ENCODE assay signal across 11 mouse cellular contexts in the genomic region with DNA sequence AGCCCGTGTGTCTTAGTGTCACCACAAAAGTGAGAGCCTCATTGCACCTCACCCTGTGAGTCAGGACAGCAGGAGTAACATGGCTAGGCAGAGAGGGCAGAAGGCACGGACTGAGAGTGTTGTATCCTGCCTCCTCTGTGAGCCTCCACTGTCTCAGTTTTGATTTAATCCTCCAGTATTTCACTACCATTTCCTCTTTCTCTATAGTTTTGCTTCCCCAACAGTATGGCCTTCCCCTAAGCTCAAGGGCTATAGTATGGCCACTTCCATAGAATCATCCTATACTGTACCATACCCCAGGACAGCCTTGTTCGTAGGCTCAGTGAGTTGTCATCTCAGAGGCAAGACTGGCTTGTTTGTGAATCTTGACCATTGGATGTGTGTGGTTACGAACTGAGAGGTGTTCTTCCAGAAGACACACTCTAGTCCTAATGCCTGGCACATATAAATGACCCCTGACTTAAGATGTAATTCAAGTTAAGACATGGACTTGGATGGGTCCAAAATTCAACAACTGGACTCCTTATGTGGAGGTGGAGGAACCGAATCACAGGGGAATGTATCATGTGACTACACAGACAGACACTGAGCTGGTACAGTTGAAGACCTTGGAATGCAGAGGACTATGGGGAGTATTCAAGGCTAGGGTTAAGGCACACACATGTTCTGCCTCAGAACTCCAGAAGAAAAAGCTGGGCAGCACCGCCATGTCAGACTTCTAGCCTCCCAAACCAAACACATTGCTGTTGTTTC.
"Had no signal": no experiment of that assay in that cellular context is flagged by ENCODE, and none has a peak within 500 bp of the region (broad histone marks: within the 10 kb centered on the region; RNA-seq: fewer than 3 reads in every experiment).

No protein-coding gene starts in this region.

- H3K4me2 ChIP-seq: lung, embryonic 14.5 days; midbrain, embryonic 12.5 days; neural tube, embryonic 15.5 days had no signal

- H3K36me3 ChIP-seq: midbrain, embryonic 12.5 days; neural tube, embryonic 15.5 days had no signal

- H3K27me3 ChIP-seq: midbrain, embryonic 12.5 days; neural tube, embryonic 15.5 days had no signal

- H3K9ac ChIP-seq: lung, embryonic 14.5 days; midbrain, embryonic 12.5 days; neural tube, embryonic 15.5 days had no signal

- H3K9me3 ChIP-seq: midbrain, embryonic 12.5 days; neural tube, embryonic 15.5 days had no signal

- H3K4me3 ChIP-seq: layer of hippocampus, adult 2 months; midbrain, embryonic 12.5 days; neural tube, embryonic 15.5 days had no signal

- H3K27ac ChIP-seq: layer of hippocampus, adult 2 months; midbrain, embryonic 12.5 days; neural tube, embryonic 15.5 days had no signal

- H3K4me1 ChIP-seq: neural tube, embryonic 15.5 days had no signal

- DNase-seq: kidney, adult 18-20 months; kidney, postnatal 10 days; kidney, postnatal 4 days; lung, embryonic 14.5 days; lung, postnatal 10 days; lung, postnatal 4 days; thymus, adult 18-20 months; thymus, postnatal 14 days had no signal
